Mouse (Mus musculus): ENCODE measurements around the gene Cnga4. TPM values are rescaled to one million over a fixed set of nuclear protein-coding genes. Genes with fewer than 3 reads are reported as not detected.
"Not testable (repeated sequence)": the region's sequence is repeated elsewhere in the genome, so short reads cannot be mapped to it uniquely, and the experiment has no call there.

Gene Cnga4
- polyA plus RNA-seq, 1 experiment, result not detected

GRCm38 (mm10) chr7:105406322-105406721 lies 2.0 kb downstream of the Cnga4 start:
- TF ChIP-seq TAL1 (IDR thresholded peaks at IDR 0.05; ENCODE audit: low read length) (no peak), GATA1 (IDR thresholded peaks at IDR 0.05; ENCODE audit: low read length) (no peak)
- Histone ChIP-seq H3K9me3 (ENCODE audit: control insufficient read depth, low read length) (no peaks in the 10 kb centered on the region), H3K4me1 (ENCODE audit: control insufficient read depth) (no peaks in the 10 kb centered on the region)

DNA sequence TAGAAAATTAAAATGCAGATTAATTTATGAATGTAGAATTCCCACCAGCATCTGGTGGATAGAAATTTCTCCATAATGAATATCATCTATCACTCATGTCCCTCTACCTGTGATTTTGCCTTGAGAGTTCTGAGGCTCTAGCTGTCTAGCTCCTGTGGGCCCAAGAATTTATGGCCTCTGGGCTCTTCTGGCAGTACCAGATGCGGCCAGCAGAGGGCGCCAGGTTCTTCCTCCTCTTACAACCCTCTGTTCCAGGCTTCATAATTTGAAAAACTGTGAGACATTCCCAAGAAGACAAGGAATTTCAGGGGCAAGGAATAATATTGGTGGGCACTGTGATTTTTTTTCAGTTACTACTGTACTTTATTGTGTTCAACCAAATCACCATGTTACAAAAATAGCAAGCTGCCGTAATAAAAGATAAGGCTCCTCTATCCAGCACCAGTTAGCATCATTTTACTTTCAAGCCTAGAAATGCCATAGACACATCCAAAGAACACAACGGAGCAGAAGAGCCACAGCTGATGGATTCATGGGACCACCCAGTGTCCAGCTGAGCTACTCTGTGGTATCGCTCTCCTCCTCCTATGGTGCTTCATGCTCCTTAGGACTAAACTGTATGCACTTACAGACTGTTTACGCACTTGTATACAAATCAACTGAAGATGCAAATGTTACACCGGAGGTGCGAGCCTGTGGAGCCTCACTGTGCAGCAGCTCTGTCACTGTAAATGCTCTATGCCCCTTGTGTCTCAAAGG lies 7.7 kb downstream of the Cnga4 start:
- not testable (repeated sequence) for H3K9me3 ChIP-seq (ENCODE audit: control insufficient read depth, low read length); H3K4me3 ChIP-seq (replicated peaks); H3K4me1 ChIP-seq (ENCODE audit: control insufficient read depth); H3K36me3 ChIP-seq (ENCODE audit: control insufficient read depth); H3K27me3 ChIP-seq (ENCODE audit: control insufficient read depth)

More at GRCm38 (mm10) chr7:105406322-105406721, 2.0 kb downstream of the Cnga4 start:
- H3K4me3 ChIP-seq (replicated peaks), result no peak overlapping the region
- H3K36me3 ChIP-seq (ENCODE audit: control insufficient read depth), result no peaks in the 10 kb centered on the region
- no peaks in the 10 kb centered on the region for H3K27me3 ChIP-seq (ENCODE audit: control insufficient read depth)

DNA sequence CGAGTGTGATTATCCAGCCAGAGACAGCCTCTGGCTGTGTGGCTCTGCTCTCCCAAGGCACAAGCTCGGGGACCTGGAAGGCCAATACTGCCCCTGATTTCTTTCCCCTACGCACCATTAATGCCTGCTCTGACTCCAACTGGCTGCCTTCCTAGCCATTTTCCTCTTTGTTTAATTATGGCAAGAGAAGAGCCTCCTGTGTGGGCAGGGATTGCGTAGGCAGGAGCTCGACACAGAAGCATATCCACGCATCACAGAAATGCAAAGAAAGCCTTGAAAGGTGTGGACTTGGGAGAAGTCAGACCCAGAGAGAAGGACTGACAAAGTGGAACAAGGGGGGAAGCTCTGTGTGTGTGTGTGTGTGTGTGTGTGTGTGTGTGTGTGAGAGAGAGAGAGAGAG lies 10.0 kb downstream of the Cnga4 start:
- H3K36me3 ChIP-seq (ENCODE audit: control insufficient read depth), result no peaks in the 10 kb centered on the region
- H3K9me3 ChIP-seq (ENCODE audit: control insufficient read depth, low read length), result no peaks in the 10 kb centered on the region
- H3K27me3 ChIP-seq (ENCODE audit: control insufficient read depth), result no peaks in the 10 kb centered on the region
- H3K4me1 ChIP-seq (ENCODE audit: control insufficient read depth), result no peaks in the 10 kb centered on the region
- no peak overlapping the region for H3K4me3 ChIP-seq (replicated peaks)
- TF ChIP-seq TAL1 (IDR thresholded peaks at IDR 0.05; ENCODE audit: low read length) (no peak), GATA1 (IDR thresholded peaks at IDR 0.05; ENCODE audit: low read length) (no peak)

DNA sequence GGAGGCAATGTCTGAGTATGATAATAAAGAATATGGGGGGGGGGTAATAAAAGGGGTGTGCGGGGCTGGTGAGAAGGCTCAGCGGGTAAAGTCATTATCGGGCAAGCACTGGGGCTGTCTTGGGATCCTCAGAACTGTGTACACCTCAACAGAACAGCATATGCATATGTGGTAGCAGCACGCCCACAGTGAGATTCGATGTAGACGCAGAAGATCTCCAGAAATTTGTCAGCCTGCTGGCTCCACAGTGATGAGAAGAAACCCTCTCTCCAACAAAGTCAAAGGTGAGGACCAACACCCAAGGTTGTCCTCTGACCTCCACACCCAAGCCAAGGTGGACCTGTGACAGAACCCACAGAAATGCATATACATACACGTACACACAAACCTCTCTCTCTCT lies 12.2 kb downstream of the Cnga4 start:
- no peak for TF ChIP-seq TAL1 (IDR thresholded peaks at IDR 0.05; ENCODE audit: low read length)
- no peak for TF ChIP-seq GATA1 (IDR thresholded peaks at IDR 0.05; ENCODE audit: low read length)
- H3K36me3 ChIP-seq (ENCODE audit: control insufficient read depth), result no peaks in the 10 kb centered on the region
- H3K27me3 ChIP-seq (ENCODE audit: control insufficient read depth), result no peaks in the 10 kb centered on the region
- H3K9me3 ChIP-seq (ENCODE audit: control insufficient read depth, low read length), result no peaks in the 10 kb centered on the region
- H3K4me1 ChIP-seq (ENCODE audit: control insufficient read depth), result no peaks in the 10 kb centered on the region
- no peak overlapping the region for H3K4me3 ChIP-seq (replicated peaks)

DNA sequence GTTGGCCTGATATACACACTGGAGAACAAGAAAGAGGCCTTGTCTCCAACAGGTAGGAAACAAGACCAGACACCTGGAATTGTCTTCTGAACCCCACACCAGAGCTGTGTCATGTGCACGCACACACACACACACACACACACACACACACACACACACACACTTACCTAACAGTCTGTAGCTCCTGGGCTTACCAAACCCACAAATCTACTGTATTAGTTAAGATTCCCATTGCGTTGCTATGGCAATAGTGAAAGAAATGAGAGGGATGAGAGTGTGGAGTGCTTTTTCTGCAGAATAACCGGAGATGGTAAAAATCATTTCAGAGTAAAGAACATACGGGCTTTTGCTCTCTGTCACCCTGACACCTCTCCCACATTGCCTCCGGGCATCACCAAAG lies 13.7 kb downstream of the Cnga4 start:
- Histone ChIP-seq H3K27me3 (ENCODE audit: control insufficient read depth) (no peaks in the 10 kb centered on the region), H3K4me3 (replicated peaks) (no peak overlapping the region), H3K36me3 (ENCODE audit: control insufficient read depth) (no peaks in the 10 kb centered on the region), H3K9me3 (ENCODE audit: control insufficient read depth, low read length) (no peaks in the 10 kb centered on the region), H3K4me1 (ENCODE audit: control insufficient read depth) (no peaks in the 10 kb centered on the region)
- no peak for TF ChIP-seq GATA1 (IDR thresholded peaks at IDR 0.05; ENCODE audit: low read length)
- TF ChIP-seq TAL1 (IDR thresholded peaks at IDR 0.05; ENCODE audit: low read length), result no peak

DNA sequence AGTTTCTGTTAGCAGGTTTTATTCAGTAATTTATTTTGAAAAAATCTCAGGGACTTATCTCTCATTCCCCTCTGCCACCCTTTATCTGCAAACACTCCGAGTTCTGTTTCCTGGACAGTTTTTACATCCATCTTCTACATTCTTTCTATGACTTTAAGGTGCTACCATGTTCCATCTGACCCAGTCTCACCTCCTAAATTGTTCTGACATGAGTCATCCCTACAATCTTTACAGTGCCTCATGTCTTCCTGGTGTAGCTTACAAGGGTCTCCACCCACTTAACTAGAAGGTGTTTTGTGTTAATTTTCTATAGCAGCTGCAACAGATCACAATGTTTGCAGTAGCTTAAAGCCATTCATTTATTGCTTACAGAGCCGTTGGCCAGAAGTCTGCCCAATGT lies 16.5 kb downstream of the Cnga4 start:
- TF ChIP-seq TAL1 (IDR thresholded peaks at IDR 0.05; ENCODE audit: low read length) (no peak), GATA1 (IDR thresholded peaks at IDR 0.05; ENCODE audit: low read length) (no peak)
- Histone ChIP-seq H3K27me3 (ENCODE audit: control insufficient read depth) (peaks cover 23% of the 10 kb centered on the region), H3K4me3 (replicated peaks) (no peak overlapping the region), H3K4me1 (ENCODE audit: control insufficient read depth) (no peaks in the 10 kb centered on the region), H3K9me3 (ENCODE audit: control insufficient read depth, low read length) (no peaks in the 10 kb centered on the region), H3K36me3 (ENCODE audit: control insufficient read depth) (no peaks in the 10 kb centered on the region)

GRCm38 (mm10) chr7:105424368-105424767 lies 20.0 kb downstream of the Cnga4 start:
- Histone ChIP-seq H3K4me3 (replicated peaks) (no peak overlapping the region), H3K27me3 (ENCODE audit: control insufficient read depth) (peaks cover 39% of the 10 kb centered on the region), H3K36me3 (ENCODE audit: control insufficient read depth) (no peaks in the 10 kb centered on the region), H3K4me1 (ENCODE audit: control insufficient read depth) (no peaks in the 10 kb centered on the region), H3K9me3 (ENCODE audit: control insufficient read depth, low read length) (no peaks in the 10 kb centered on the region)
- TF ChIP-seq TAL1 (IDR thresholded peaks at IDR 0.05; ENCODE audit: low read length), result no peak
- TF ChIP-seq GATA1 (IDR thresholded peaks at IDR 0.05; ENCODE audit: low read length), result no peak

DNA sequence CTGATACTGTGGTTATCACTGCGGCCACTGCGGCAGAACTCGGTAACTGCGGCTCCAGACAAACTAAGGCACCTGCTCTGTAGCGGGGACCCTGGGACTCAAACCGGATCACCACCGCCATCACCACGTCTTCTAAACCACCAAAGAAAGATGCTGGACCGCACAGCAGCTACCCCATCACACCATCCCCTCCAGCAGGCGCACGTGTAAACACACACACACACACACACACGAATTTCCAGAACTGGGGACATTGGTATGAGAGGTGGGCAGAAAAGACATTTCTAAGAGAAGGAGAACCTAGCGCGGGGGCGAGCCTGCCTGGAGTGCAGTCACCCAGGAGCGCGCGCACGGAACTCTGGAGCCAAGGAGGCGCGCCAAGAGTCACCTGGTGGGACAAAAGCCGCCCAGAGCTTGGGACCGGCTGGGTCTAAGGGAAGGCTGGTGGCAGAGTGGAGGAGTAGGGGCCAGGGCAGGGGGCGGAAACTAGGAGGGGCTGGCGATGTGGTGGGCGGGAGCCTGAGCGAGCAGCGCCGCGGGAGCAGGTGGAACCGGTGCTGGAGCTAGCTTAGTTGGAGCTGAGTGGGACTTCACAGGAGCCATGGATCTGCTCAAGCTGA lies 21.2 kb downstream of the Cnga4 start, which contains the start of gene Cckbr:
Gene Cckbr (plus strand): TSS at position 308 of the 620 bp plus-strand sequence.
- peaks cover 39% of the 10 kb centered on the region for H3K27me3 ChIP-seq (ENCODE audit: control insufficient read depth)

DNA sequence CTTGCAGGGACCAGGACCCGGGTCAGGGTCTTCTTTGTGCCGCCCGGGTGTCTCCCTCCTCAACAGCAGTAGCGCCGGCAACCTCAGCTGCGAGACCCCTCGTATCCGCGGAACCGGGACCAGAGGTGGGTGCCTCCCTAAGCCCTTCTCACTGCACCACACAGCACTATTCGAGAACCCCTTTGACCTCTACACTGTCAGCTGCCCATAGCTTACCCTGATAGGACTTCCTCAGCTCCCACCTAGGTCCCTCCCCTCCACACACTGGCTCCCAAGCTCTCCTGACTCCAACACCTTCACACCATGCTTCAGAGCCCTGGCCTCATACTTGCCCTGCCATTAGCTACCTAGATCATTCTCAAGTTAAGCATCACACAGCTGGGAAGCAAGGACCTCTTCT lies 21.7 kb downstream of the Cnga4 start:
- no peak for TF ChIP-seq TAL1 (IDR thresholded peaks at IDR 0.05; ENCODE audit: low read length)
- no peak for TF ChIP-seq GATA1 (IDR thresholded peaks at IDR 0.05; ENCODE audit: low read length)
- Histone ChIP-seq H3K9me3 (ENCODE audit: control insufficient read depth, low read length) (no peaks in the 10 kb centered on the region), H3K4me3 (replicated peaks) (no peak overlapping the region), H3K4me1 (ENCODE audit: control insufficient read depth) (no peaks in the 10 kb centered on the region), H3K36me3 (ENCODE audit: control insufficient read depth) (no peaks in the 10 kb centered on the region), H3K27me3 (ENCODE audit: control insufficient read depth) (peaks cover 39% of the 10 kb centered on the region)

More for the DNA sequence above, 21.2 kb downstream of the Cnga4 start, which contains the start of gene Cckbr:
- TF ChIP-seq GATA1 (IDR thresholded peaks at IDR 0.05; ENCODE audit: low read length) (no peak), TAL1 (IDR thresholded peaks at IDR 0.05; ENCODE audit: low read length) (no peak)
- Histone ChIP-seq H3K9me3 (ENCODE audit: control insufficient read depth, low read length) (no peaks in the 10 kb centered on the region), H3K36me3 (ENCODE audit: control insufficient read depth) (no peaks in the 10 kb centered on the region), H3K4me1 (ENCODE audit: control insufficient read depth) (no peaks in the 10 kb centered on the region), H3K4me3 (replicated peaks) (no peak within 1 kb of the TSS)

Measured in erythroblast, embryonic 14.5 days (primary cell).